Comparison of ENCODE assay signal across 8 mouse cellular contexts in genomic region chr5:115158040-115158983, GRCm38 (mm10). TPM values are rescaled to one million over a fixed set of nuclear protein-coding genes. Genes with fewer than 3 reads are reported as not detected.
A peak's percentile ranks its signal among the peaks of the same experiment; 100 is the strongest.
DNase-seq lines count a peak whose midpoint lies in the region; ATAC-seq lines count a peak whose summit lies in the region.

Gene Mlec, minus strand, starts transcription at chr5:115158179.

- intact Hi-C loops in gastrocnemius, postnatal 14 days (cut with DNase I; ENCODE audit: low total_unique reads) = no loop called here
- intact Hi-C loops in left cerebral cortex, postnatal 10 days (cut with DNase I) = no loop called here

- DNase-seq in adipocyte (ENCODE audit: low spot score) = peak; percentile 99
- peak; percentile 99 for DNase-seq in embryo, embryonic 10 days (ENCODE audit: low spot score)
- DNase-seq in gastrocnemius, postnatal 14 days = peak; percentile 99
- DNase-seq in left cerebral cortex, postnatal 10 days (ENCODE audit: extremely low spot score in 1 of 2, low spot score in 2 of 2) = peak; percentile 98 to 99
- DNase-seq in right cerebral cortex, postnatal 25 days = peak; percentile 100
- DNase-seq in urinary bladder, postnatal 4 days (ENCODE audit: low spot score in 2 of 2) = peak; percentile 99

- ATAC-seq in inflammation-experienced regulatory T-cells, adult 6 months = peak; percentile 91
- peak; percentile 89 for ATAC-seq in megakaryocyte-erythroid progenitor cell, adult 5-6 weeks (replicated peaks; ENCODE audit: low FRiP score, low TSS enrichment, poor library complexity, severe bottlenecking)

RNA-seq across cellular contexts. Expression of gene Mlec, which starts in this region (rescaled TPM):
- 100 to 1,000 TPM; 216 to 235 TPM for total RNA-seq in gastrocnemius, postnatal 14 days (2021)
- 10 to 100 TPM; 25.5 to 32.7 (median 30.3) TPM for polyA plus RNA-seq in inflammation-experienced regulatory T-cells, adult 6 months (2017; shearing (Covaris generic))
- 10 to 100 TPM; 68.0 to 72.3 TPM for total RNA-seq in left cerebral cortex, postnatal 10 days (2021)
- 86.1 and 86.4 TPM in 2 replicates for total RNA-seq in megakaryocyte-erythroid progenitor cell, adult 5-6 weeks (2014; fragmentation: Nextera tagmentation)
- 101 and 113 TPM in 2 replicates for total RNA-seq in megakaryocyte-erythroid progenitor cell, adult 5-6 weeks (2017)

Comparison
In these comparisons a context has a peak if more than half of its experiments do, and no peak if none do; other contexts are left out.
1. Peak in every context shown above with its lines: DNase-seq and ATAC-seq.